Mouse (Mus musculus): ENCODE results near the gene Gm17455. TPM values are rescaled to one million over a fixed set of nuclear protein-coding genes. Genes with fewer than 3 reads are reported as not detected.

Gene Gm17455
- polyA plus RNA-seq, 1 experiment from 2014 or later = 1.7 TPM

DNA sequence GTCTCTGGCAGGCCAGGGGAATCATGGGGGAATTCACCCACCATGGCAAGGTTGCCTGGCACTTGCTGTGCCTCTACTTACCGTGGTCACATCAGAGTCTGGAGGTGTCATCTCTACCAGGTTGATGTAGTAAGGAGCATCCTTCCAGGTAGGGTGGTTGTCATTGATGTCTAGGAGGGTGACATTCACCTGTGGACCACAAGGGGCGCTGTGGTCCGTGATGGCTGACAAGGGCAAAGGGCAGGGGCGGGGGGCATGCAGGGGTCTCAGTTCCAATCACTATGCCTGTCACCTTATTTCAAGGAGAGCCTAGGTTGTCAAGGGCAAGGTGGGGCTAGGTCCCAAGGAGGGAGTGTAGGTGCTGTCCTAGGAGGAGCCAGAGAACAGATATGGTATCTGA, 20.1 kb downstream of the Gm17455 start:
- Histone ChIP-seq H3K9ac (ENCODE audit: low read length) (no peak overlapping the region), H3K4me2 (ENCODE audit: low read depth, low read length, severe bottlenecking) (no peak overlapping the region), H3K36me3 (ENCODE audit: control insufficient read depth, insufficient read depth, low read length) (no peaks in the 10 kb centered on the region), H3K4me3 (ENCODE audit: low read depth, low read length) (no peak overlapping the region), H3K9me3 (ENCODE audit: control insufficient read depth, low read length) (no peaks in the 10 kb centered on the region), H3K27ac (ENCODE audit: low read depth, low read length) (no peak overlapping the region), H3K27me3 (ENCODE audit: control insufficient read depth, insufficient read depth, low read length) (no peaks in the 10 kb centered on the region), H3K4me1 (replicated peaks; ENCODE audit: control insufficient read depth, insufficient read depth, low read length) (no peaks in the 10 kb centered on the region)
- no peak for DNase-seq (ENCODE audit: low spot score)
- 12% methylated on average over 4 of the region's 4 CpGs for WGBS
- ATAC-seq (replicated peaks; ENCODE audit: low FRiP score) = no peak

DNA sequence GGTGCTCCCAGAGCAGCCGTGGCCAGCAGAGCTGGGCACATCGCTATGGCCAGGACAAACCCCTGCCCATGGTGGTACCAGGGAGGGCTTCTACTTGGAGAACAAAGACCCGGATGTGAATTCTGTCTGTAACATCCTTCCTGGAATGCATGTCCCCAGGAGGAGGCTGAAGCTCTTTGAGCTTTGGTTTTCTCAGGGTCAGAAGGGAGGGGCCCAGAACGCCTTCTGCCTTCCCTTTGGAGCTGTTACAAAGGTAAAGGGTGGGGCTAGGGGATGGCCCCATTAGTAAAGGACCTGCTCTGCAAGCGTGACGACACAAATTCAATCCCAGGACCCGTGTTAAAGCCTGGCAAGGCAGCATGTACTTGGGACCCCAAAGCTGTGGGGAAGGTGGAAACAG, 23.2 kb downstream of the Gm17455 start:
- 66% methylated on average over 7 of the region's 7 CpGs for WGBS
- Histone ChIP-seq H3K4me1 (replicated peaks; ENCODE audit: control insufficient read depth, insufficient read depth, low read length) (no peaks in the 10 kb centered on the region), H3K4me2 (ENCODE audit: low read depth, low read length, severe bottlenecking) (no peak overlapping the region), H3K27ac (ENCODE audit: low read depth, low read length) (no peak overlapping the region), H3K27me3 (ENCODE audit: control insufficient read depth, insufficient read depth, low read length) (no peaks in the 10 kb centered on the region), H3K4me3 (ENCODE audit: low read depth, low read length) (no peak overlapping the region), H3K36me3 (ENCODE audit: control insufficient read depth, insufficient read depth, low read length) (no peaks in the 10 kb centered on the region), H3K9me3 (ENCODE audit: control insufficient read depth, low read length) (peaks cover 3% of the 10 kb centered on the region; the same call in 1 of the 2 replicates), H3K9ac (ENCODE audit: low read length) (no peak overlapping the region)
- ATAC-seq (replicated peaks; ENCODE audit: low FRiP score) (no peak), DNase-seq (ENCODE audit: low spot score) (no peak)

DNA sequence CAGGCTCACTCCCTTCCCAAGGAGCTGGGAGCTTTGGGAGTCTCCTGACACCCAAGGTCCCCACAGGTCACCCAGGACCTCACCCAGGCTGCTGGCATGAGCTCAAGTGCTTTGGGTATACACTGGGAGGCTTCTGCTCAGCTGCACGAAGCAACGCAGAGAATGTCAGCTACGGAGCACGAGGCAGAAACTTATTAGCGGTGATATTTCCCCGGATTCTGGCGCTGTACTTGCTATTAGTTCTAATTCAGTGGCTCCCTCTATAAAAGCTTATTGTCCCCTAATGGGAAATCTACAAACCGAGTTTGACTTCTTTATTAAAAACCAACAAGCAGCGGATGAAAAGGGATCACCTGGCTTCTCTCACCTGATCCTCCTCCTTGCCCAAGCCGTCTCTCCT, 30.5 kb downstream of the Gm17455 start:
- no peak for ATAC-seq (replicated peaks; ENCODE audit: low FRiP score)
- WGBS = 45% methylated on average over 10 of the region's 10 CpGs
- no peak for DNase-seq (ENCODE audit: low spot score)

DNA sequence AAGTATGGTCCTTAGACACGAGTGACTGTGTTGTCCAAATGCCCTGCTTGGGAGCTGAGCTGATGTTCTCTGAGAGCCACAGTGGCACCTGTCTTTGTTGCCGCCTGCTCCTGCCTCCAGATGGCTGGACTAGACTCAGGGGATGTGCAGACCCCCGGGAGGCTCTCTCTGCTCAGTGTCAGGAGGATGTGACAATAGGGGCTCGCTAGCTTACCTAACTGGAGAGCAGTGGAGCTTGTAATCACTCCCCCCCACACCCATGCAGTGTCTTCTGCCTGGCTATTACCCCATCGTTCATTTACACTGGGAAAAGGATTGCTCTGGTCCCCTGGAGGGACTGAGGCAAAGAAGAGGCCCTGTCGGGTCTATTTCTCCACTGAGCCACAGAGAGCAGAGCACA, 31.1 kb downstream of the Gm17455 start:
- Histone ChIP-seq H3K27me3 (ENCODE audit: control insufficient read depth, insufficient read depth, low read length) (no peaks in the 10 kb centered on the region), H3K4me1 (replicated peaks; ENCODE audit: control insufficient read depth, insufficient read depth, low read length) (no peaks in the 10 kb centered on the region), H3K4me3 (ENCODE audit: low read depth, low read length) (no peak overlapping the region), H3K9ac (ENCODE audit: low read length) (no peak overlapping the region), H3K27ac (ENCODE audit: low read depth, low read length) (no peak overlapping the region), H3K4me2 (ENCODE audit: low read depth, low read length, severe bottlenecking) (no peak overlapping the region), H3K36me3 (ENCODE audit: control insufficient read depth, insufficient read depth, low read length) (no peaks in the 10 kb centered on the region), H3K9me3 (ENCODE audit: control insufficient read depth, low read length) (no peaks in the 10 kb centered on the region)
- WGBS = 26% methylated on average over 6 of the region's 6 CpGs
- DNase-seq (ENCODE audit: low spot score) = no peak
- ATAC-seq (replicated peaks; ENCODE audit: low FRiP score) = no peak

More for the DNA sequence above, 30.5 kb downstream of the Gm17455 start:
- no peak overlapping the region for H3K27ac ChIP-seq (ENCODE audit: low read depth, low read length)
- H3K9me3 ChIP-seq (ENCODE audit: control insufficient read depth, low read length) = peaks cover 3% of the 10 kb centered on the region; the same call in 1 of the 2 replicates
- H3K4me2 ChIP-seq (ENCODE audit: low read depth, low read length, severe bottlenecking) = no peak overlapping the region
- no peak overlapping the region for H3K9ac ChIP-seq (ENCODE audit: low read length)
- H3K4me3 ChIP-seq (ENCODE audit: low read depth, low read length) = no peak overlapping the region
- no peaks in the 10 kb centered on the region for H3K27me3 ChIP-seq (ENCODE audit: control insufficient read depth, insufficient read depth, low read length)
- H3K36me3 ChIP-seq (ENCODE audit: control insufficient read depth, insufficient read depth, low read length) = no peaks in the 10 kb centered on the region
- H3K4me1 ChIP-seq (replicated peaks; ENCODE audit: control insufficient read depth, insufficient read depth, low read length) = no peaks in the 10 kb centered on the region

DNA sequence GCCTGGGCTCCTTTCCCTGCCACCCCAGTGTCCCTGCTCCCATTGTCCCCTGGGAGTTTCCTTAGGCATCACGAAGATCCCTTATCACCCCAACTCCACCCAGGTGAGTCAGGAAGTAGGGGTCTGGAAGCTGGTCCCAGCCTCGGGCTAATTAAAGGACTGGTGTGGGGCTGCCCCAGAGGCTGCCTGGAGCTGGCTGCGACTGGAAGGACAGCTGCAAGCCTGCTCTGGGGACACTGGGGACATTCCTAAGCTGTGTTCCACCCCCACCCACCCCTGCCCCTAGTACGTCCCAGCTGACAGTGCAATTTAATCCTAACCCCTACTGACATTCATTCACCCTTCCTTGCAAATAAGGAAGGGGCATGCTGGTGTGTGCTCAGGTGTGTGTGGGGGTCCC, 33.2 kb downstream of the Gm17455 start:
- DNase-seq (ENCODE audit: low spot score) (no peak), ATAC-seq (replicated peaks; ENCODE audit: low FRiP score) (no peak)
- H3K27me3 ChIP-seq (ENCODE audit: control insufficient read depth, insufficient read depth, low read length) = no peaks in the 10 kb centered on the region
- H3K36me3 ChIP-seq (ENCODE audit: control insufficient read depth, insufficient read depth, low read length) = no peaks in the 10 kb centered on the region
- no peak overlapping the region for H3K4me3 ChIP-seq (ENCODE audit: low read depth, low read length)
- H3K27ac ChIP-seq (ENCODE audit: low read depth, low read length) = no peak overlapping the region
- no peak overlapping the region for H3K9ac ChIP-seq (ENCODE audit: low read length)
- H3K4me1 ChIP-seq (replicated peaks; ENCODE audit: control insufficient read depth, insufficient read depth, low read length) = no peaks in the 10 kb centered on the region
- 28% methylated on average over 4 of the region's 4 CpGs for WGBS
- no peak overlapping the region for H3K4me2 ChIP-seq (ENCODE audit: low read depth, low read length, severe bottlenecking)
- H3K9me3 ChIP-seq (ENCODE audit: control insufficient read depth, low read length) = no peaks in the 10 kb centered on the region

DNA sequence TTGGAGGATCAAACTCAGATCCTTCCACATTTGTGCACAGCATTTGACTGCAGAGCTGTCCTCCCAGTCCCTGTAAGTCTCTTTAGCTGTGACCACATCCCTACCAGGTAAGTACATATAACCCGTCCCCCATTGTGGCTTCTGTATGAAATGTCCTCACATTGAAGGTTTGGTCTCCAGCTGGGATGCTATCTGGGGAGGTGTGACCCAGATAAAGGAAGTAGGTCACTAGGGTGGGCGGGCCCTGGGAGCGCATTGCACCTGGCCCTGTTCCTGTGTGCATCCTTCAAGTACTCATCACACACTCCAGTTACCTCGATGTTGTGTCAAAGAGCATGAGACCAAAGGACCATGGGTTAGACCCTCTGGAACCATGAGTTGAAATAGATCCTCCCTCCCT, 42.8 kb downstream of the Gm17455 start:
- no peak for ATAC-seq (replicated peaks; ENCODE audit: low FRiP score)
- H3K4me3 ChIP-seq (ENCODE audit: low read depth, low read length) = no peak overlapping the region

DNA sequence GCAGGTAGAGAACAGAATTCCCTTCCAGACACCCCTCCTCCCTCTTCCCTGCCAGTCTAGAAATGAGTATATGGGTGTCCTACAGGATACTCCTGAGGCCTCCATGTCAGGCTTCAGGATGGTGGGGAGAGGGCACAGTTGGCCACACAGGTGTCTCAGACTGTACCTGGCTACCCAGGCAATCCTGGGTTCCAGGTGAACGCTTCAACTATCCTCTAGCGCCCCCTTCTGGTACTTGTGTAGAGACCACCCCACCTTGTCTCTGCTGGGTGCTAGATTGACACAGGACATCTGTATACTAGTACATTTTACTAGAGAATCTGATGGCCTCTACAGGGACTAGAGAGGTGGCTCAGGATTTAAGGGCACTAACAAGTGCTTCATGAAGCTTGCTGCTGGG, 43.6 kb downstream of the Gm17455 start:
- no peaks in the 10 kb centered on the region for H3K4me1 ChIP-seq (replicated peaks; ENCODE audit: control insufficient read depth, insufficient read depth, low read length)
- H3K36me3 ChIP-seq (ENCODE audit: control insufficient read depth, insufficient read depth, low read length) = no peaks in the 10 kb centered on the region
- no peak overlapping the region for H3K27ac ChIP-seq (ENCODE audit: low read depth, low read length)
- H3K4me3 ChIP-seq (ENCODE audit: low read depth, low read length) = no peak overlapping the region
- H3K4me2 ChIP-seq (ENCODE audit: low read depth, low read length, severe bottlenecking) = no peak overlapping the region
- no peak overlapping the region for H3K9ac ChIP-seq (ENCODE audit: low read length)
- no peaks in the 10 kb centered on the region for H3K9me3 ChIP-seq (ENCODE audit: control insufficient read depth, low read length)
- WGBS = 4% methylated on average over 2 of the region's 2 CpGs
- no peak for DNase-seq (ENCODE audit: low spot score)
- no peaks in the 10 kb centered on the region for H3K27me3 ChIP-seq (ENCODE audit: control insufficient read depth, insufficient read depth, low read length)
- ATAC-seq (replicated peaks; ENCODE audit: low FRiP score) = no peak

More for the DNA sequence above, 42.8 kb downstream of the Gm17455 start:
- Histone ChIP-seq H3K9me3 (ENCODE audit: control insufficient read depth, low read length) (no peaks in the 10 kb centered on the region), H3K9ac (ENCODE audit: low read length) (no peak overlapping the region), H3K4me1 (replicated peaks; ENCODE audit: control insufficient read depth, insufficient read depth, low read length) (no peaks in the 10 kb centered on the region), H3K36me3 (ENCODE audit: control insufficient read depth, insufficient read depth, low read length) (no peaks in the 10 kb centered on the region), H3K27ac (ENCODE audit: low read depth, low read length) (no peak overlapping the region), H3K27me3 (ENCODE audit: control insufficient read depth, insufficient read depth, low read length) (no peaks in the 10 kb centered on the region), H3K4me2 (ENCODE audit: low read depth, low read length, severe bottlenecking) (no peak overlapping the region)
- WGBS = 87% methylated on average over 4 of the region's 4 CpGs
- no peak for DNase-seq (ENCODE audit: low spot score)

DNA sequence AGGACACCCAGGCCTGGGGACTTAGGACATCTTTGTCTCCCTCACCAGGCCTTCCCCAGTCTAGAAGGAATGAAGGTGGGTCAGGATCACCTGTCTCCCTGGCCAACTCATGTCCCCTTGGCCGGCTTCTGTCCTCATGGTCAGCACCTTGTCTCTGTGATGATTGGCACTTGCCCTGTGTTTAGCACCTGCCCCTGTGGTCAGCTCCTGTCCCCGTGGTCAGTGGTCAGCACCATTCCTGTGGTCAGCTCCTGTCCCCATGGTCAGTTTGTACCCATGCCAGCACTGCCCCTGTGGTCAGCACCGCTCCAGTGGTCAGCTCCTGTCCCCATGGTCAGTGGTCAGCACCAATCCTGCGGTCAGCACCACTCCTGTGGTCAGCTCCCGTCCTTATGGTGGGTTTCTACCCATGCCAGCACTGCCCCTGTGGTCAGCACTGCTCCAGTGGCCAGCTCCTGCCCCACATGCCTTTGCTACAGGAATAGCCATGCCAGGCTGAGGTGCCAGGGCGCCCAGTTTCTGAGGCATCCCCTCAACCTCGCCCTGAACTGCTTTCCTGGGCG, 45.6 kb downstream of the Gm17455 start:
- H3K27me3 ChIP-seq (ENCODE audit: control insufficient read depth, insufficient read depth, low read length) = no peaks in the 10 kb centered on the region
- no peaks in the 10 kb centered on the region for H3K36me3 ChIP-seq (ENCODE audit: control insufficient read depth, insufficient read depth, low read length)
- H3K4me2 ChIP-seq (ENCODE audit: low read depth, low read length, severe bottlenecking) = no peak overlapping the region
- WGBS = 66% methylated on average over 8 of the region's 8 CpGs
- no peak overlapping the region for H3K4me3 ChIP-seq (ENCODE audit: low read depth, low read length)
- no peaks in the 10 kb centered on the region for H3K9me3 ChIP-seq (ENCODE audit: control insufficient read depth, low read length)
- H3K4me1 ChIP-seq (replicated peaks; ENCODE audit: control insufficient read depth, insufficient read depth, low read length) = no peaks in the 10 kb centered on the region
- ATAC-seq (replicated peaks; ENCODE audit: low FRiP score) (no peak), DNase-seq (ENCODE audit: low spot score) (peak; percentile 66)
- H3K27ac ChIP-seq (ENCODE audit: low read depth, low read length) = no peak overlapping the region
- H3K9ac ChIP-seq (ENCODE audit: low read length) = no peak overlapping the region

DNA sequence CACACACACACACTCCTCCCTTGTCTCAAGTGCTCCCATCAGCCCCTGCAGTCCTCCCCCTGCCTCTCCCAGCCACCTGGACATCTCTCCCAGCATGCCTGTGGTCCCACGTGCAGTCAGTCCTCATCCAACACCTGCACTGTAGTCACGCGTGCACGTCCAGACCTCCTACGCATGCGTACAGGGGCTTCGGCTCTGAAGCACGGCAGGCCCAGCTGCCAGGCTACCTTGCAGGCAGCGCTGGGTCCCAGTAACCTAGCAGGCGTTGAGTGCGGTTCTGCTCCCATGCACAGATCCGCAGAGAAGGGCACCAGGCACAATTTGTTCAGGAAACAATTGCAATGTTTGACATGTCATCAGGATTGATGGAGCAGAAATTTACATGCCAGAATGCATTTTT, 47.7 kb downstream of the Gm17455 start:
- Histone ChIP-seq H3K4me2 (ENCODE audit: low read depth, low read length, severe bottlenecking) (no peak overlapping the region), H3K9me3 (ENCODE audit: control insufficient read depth, low read length) (no peaks in the 10 kb centered on the region), H3K9ac (ENCODE audit: low read length) (no peak overlapping the region), H3K4me1 (replicated peaks; ENCODE audit: control insufficient read depth, insufficient read depth, low read length) (no peaks in the 10 kb centered on the region), H3K27ac (ENCODE audit: low read depth, low read length) (no peak overlapping the region), H3K27me3 (ENCODE audit: control insufficient read depth, insufficient read depth, low read length) (no peaks in the 10 kb centered on the region), H3K4me3 (ENCODE audit: low read depth, low read length) (no peak overlapping the region), H3K36me3 (ENCODE audit: control insufficient read depth, insufficient read depth, low read length) (no peaks in the 10 kb centered on the region)
- ATAC-seq (replicated peaks; ENCODE audit: low FRiP score) (no peak), DNase-seq (ENCODE audit: low spot score) (no peak)
- 90% methylated on average over 12 of the region's 12 CpGs for whole genome bisulfite sequencing

Measured in forebrain, embryonic 11.5 days (tissue).